Mouse (Mus musculus) heart, embryonic 16.5 days (tissue): Measurements from ENCODE around the gene Ubb. TPM values are rescaled to one million over a fixed set of nuclear protein-coding genes. Genes with fewer than 3 reads are reported as not detected.
A peak's percentile ranks its signal among the peaks of the same experiment; 100 is the strongest.

ENCODE experiments used
- ATAC-seq: fragments of 200-750 bp; cut with Nextera tagmentation; replicated peaks from 2 replicates; pipeline ENCODE4 v1.8.0; 2017; ENCODE audit warnings: moderate number of reproducible peaks; ENCODE audit not compliant: insufficient read depth, low FRiP score; ENCODE audit errors: extremely low read depth
- H3K27ac ChIP-seq: fragments of 300-500 bp; sonication (generic); 2 replicates; pipeline ENCODE4 v1.5.1; 2014; ENCODE audit warnings: mild to moderate bottlenecking, low read length, control low read depth, moderate library complexity
- H3K27me3 ChIP-seq: fragments of 300-500 bp; sonication (generic); 2 replicates; pipeline ENCODE4 v1.6.1; 2014; ENCODE audit warnings: low read length, mixed read lengths; ENCODE audit not compliant: control insufficient read depth, insufficient read depth
- H3K36me3 ChIP-seq: fragments of 300-500 bp; sonication (generic); 2 replicates; pipeline ENCODE4 v1.6.1; 2014; ENCODE audit not compliant: control insufficient read depth, insufficient read depth
- H3K4me1 ChIP-seq: fragments of 300-500 bp; sonication (generic); 2 replicates; pipeline ENCODE4 v1.6.1; 2014; ENCODE audit warnings: low read length, mixed read lengths; ENCODE audit not compliant: control insufficient read depth, insufficient read depth
- H3K4me2 ChIP-seq: fragments of 300-500 bp; sonication (generic); 2 replicates; pipeline ENCODE4 v1.6.1; 2014; ENCODE audit warnings: low read depth, mild to moderate bottlenecking, control low read depth, low read length
- H3K4me3 ChIP-seq: fragments of 300-500 bp; sonication (generic); 2 replicates; pipeline ENCODE4 v1.5.1; 2014; ENCODE audit warnings: mild to moderate bottlenecking, control low read depth, low read length
- H3K9ac ChIP-seq: fragments of 300-500 bp; sonication (generic); 2 replicates; pipeline ENCODE4 v1.6.1; 2014; ENCODE audit warnings: low read length, control low read depth
- H3K9me3 ChIP-seq: fragments of 300-500 bp; sonication (generic); replicated peaks from 2 replicates; pipeline ENCODE4 v1.6.1; 2016; ENCODE audit warnings: low read length; ENCODE audit not compliant: control insufficient read depth
- WGBS: fragments of 180-500 bp; shearing (Covaris S2); extraction: QIAGEN DNeasy Blood & Tissue Kit; methylation state at CpG from one replicate; pipeline ENCODE4 v1.1.7; 2014; 5-methylcytosine and 5-hydroxymethylcytosine counted together
- polyA plus RNA-seq: library from polyadenylated mRNA; unstranded; fragments of >200 nt; fragmentation: Nextera tagmentation; extraction: Ambion mirVana; gene quantifications from 2 replicates; pipeline ENCODE4 v1.2.1, GENCODE M21; 2015

Gene Ubb
- polyA plus RNA-seq, 1 experiment from 2014 or later, result 2,483 TPM

DNA sequence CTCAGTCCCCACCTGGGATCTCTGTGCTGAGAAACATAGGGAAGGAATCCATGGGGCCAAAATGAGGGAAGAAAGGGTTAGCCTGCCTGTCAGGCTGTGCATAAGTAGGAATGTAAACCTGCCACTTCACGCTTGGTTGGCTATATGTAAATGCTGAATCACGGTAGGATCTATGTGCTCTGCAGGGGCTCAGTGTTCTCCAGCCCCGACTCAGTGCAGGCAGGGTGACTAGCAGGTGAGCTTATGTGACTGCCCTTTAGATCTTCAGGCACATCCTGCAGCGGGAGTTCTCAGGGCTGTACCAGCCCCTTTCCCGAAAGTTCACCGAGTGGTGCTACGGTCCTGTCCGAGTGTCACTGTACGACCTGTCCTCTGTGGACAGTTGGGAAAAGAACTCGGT lies 38.4 kb downstream of the Ubb start:
- ATAC-seq, result no peak
- Histone ChIP-seq H3K9me3 (no peaks in the 10 kb centered on the region), H3K4me1 (peaks cover 8% of the 10 kb centered on the region; the same call in 1 of the 2 replicates), H3K27me3 (no peaks in the 10 kb centered on the region), H3K36me3 (no peaks in the 10 kb centered on the region), H3K9ac (no peak overlapping the region), H3K4me3 (no peak overlapping the region), H3K27ac (no peak overlapping the region), H3K4me2 (no peak overlapping the region)
- WGBS, result 84% methylated on average over 10 of the region's 10 CpGs

DNA sequence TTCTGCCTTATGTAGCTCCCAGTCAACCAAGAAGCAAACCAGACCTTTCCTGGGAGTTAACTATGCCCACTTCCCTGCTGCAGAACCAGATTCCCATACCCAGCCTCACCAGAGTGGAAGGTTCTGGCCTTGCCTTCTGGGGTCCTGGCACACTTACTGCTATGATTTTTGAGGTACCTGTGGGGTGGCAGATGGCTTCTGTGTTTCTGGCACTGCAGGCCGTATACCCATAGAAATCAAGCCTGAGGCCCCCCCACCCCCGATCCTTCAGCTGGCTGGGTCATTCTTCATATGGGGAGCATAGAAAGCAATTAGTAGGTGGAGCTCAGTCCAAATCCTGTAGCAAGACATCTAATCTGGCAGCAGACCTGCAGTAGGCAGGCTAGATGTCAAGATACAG lies 40.1 kb downstream of the Ubb start:
- ATAC-seq, result no peak
- peaks cover 8% of the 10 kb centered on the region; the same call in 1 of the 2 replicates for H3K4me1 ChIP-seq
- H3K4me2 ChIP-seq, result no peak overlapping the region
- no peak overlapping the region for H3K9ac ChIP-seq
- no peaks in the 10 kb centered on the region for H3K36me3 ChIP-seq
- no peaks in the 10 kb centered on the region for H3K9me3 ChIP-seq
- no peak overlapping the region for H3K27ac ChIP-seq
- no peak overlapping the region for H3K4me3 ChIP-seq
- 96% methylated on average over 2 of the region's 2 CpGs for WGBS
- H3K27me3 ChIP-seq, result no peaks in the 10 kb centered on the region

DNA sequence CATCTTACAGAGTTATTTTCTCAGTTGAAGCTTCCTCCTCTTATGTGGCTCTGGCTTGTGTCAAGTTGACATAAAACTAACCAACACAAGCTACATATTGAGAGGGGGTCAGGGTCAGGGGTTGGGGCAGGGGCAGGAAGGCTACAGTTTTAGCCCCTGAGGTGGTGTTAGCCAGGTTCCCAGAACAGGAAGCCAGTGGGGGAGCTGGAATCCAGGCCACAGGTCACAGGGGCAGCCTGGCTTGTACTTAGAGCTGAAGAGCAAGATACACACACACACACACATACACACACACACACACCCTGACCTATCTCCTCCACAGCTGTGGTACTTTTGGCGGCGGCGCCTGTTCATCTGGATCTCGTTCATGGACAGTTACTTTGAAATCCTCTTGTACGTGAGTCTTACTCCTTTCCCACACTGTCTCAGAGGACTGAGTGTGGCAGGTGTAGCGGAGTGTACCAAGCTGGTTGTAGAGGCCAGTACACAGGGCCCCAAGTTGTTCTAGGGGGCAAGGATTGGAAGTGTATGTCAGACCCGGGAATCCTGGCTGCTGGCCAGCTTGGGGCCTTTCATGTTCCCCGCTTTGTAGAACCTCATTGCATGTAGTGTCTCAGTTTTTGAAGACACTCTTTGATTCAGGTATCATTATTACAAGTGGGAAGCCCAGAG lies 41.1 kb downstream of the Ubb start:
- no peak; the same call in 1 of the 2 replicates for ATAC-seq
- Histone ChIP-seq H3K9ac (no peak overlapping the region), H3K36me3 (no peaks in the 10 kb centered on the region), H3K27me3 (no peaks in the 10 kb centered on the region), H3K4me2 (no peak overlapping the region), H3K4me3 (no peak overlapping the region), H3K27ac (no peak overlapping the region), H3K9me3 (no peaks in the 10 kb centered on the region), H3K4me1 (peaks cover 8% of the 10 kb centered on the region; the same call in 1 of the 2 replicates)
- 46% methylated on average over 8 of the region's 8 CpGs for WGBS

DNA sequence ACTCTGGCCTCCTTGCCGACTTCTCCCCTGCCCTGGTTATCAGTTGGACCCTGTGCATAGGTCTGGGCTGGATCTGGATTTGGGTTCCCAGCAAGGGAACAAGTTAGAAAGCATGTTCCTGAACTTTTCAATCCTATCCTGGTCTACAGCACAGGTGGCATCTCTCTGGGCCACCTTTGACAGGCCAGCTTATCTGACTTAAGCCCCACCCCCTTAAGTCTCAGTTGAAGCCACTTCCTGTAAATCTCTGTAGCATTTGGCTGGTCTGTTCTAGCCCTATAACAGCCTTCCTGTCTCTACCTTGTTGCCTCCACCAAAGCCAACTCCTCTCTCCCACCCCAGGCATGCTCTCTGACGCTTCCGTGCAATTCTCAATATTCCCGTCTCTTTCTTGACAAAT lies 47.6 kb downstream of the Ubb start:
- no peaks in the 10 kb centered on the region for H3K4me1 ChIP-seq
- no peaks in the 10 kb centered on the region for H3K27me3 ChIP-seq
- 53% methylated on average over 4 of the region's 4 CpGs for WGBS
- no peaks in the 10 kb centered on the region for H3K36me3 ChIP-seq
- H3K9me3 ChIP-seq, result no peaks in the 10 kb centered on the region
- ATAC-seq, result no peak
- no peak overlapping the region; the same call in 1 of the 2 replicates for H3K9ac ChIP-seq
- H3K27ac ChIP-seq, result no peak overlapping the region
- H3K4me3 ChIP-seq, result no peak overlapping the region
- H3K4me2 ChIP-seq, result no peak overlapping the region

DNA sequence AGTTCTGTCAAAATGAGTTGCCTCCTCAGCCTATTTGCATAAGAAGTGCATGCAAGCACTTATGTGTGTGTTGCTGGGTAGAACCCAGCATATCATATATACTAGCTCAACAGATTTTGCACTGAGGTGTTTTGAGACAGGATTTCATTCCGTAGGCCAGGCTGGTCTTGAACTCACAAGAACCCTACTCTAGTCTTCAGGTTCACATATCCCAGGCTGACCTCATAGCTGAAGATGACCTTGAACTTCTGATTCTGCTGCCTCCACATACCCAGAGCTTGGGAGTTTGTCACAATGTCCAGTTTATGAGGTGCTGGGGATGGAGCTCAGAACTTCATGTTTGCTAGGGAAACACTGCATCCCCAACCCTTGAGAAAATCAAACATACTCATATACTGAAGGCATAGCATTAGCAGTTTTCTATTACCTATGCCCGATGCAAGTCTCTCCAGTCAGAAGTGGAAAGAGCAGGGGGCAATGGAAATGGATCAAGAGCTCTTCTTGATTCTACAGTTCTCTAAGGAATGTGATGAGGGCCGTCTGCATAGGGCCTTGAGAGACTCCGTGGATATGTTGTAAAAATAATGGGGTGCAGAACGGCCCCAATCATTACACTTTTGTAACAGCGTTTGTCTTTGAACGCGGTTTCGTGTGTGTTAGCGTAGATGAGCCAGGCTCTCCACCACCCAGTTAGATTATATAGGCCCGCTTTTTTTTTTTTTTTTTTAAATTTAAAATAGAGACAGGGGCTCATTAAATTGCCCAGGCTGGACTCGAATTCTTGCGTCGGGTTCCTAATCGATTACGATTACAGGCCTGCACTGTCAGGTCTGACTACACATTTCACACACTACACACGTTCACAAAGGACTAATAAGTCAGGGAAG lies 51.0 kb downstream of the Ubb start:
- H3K4me1 ChIP-seq, result peaks cover 17% of the 10 kb centered on the region
- no peaks in the 10 kb centered on the region for H3K27me3 ChIP-seq
- H3K9me3 ChIP-seq, result no peaks in the 10 kb centered on the region
- peak overlapping the region; percentile 75 for H3K9ac ChIP-seq
- peak; percentile 1; the same call in 1 of the 2 replicates for ATAC-seq
- 12% methylated on average over 17 of the region's 17 CpGs for WGBS
- peak overlapping the region; percentile 65 for H3K4me2 ChIP-seq
- H3K4me3 ChIP-seq, result peak overlapping the region; percentile 54
- peaks cover 31% of the 10 kb centered on the region for H3K36me3 ChIP-seq
- peak overlapping the region; percentile 86 for H3K27ac ChIP-seq

Other genes with a start within 250 kb of the Ubb start
- gene Pigl, start 92.7 kb upstream of the Ubb start, polyA plus RNA-seq, result 6.3 and 7.2 TPM in 2 replicates
- 72.0 and 106 TPM in 2 replicates for gene Ncor1, start 92.6 kb upstream of the Ubb start, polyA plus RNA-seq
- 18.0 and 21.4 TPM in 2 replicates for gene Cenpv, start 11.9 kb upstream of the Ubb start, polyA plus RNA-seq
- gene Trpv2, start 23.3 kb downstream of the Ubb start, polyA plus RNA-seq, result 6.1 and 6.8 TPM in 2 replicates
- gene Lrrc75a, start 97.4 kb downstream of the Ubb start, polyA plus RNA-seq, result 11.4 and 15.2 TPM in 2 replicates
- 48.8 and 49.0 TPM in 2 replicates for gene Mmgt2, start 97.5 kb downstream of the Ubb start, polyA plus RNA-seq
- gene Zfp287, start 180.7 kb downstream of the Ubb start, polyA plus RNA-seq, result 3.9 and 4.1 TPM in 2 replicates
- not detected in 2 replicates for gene Gm10428, start 201.9 kb downstream of the Ubb start, polyA plus RNA-seq
- 8.7 and 8.9 TPM in 2 replicates for gene Zfp286, start 238.3 kb downstream of the Ubb start, polyA plus RNA-seq